Mouse (Mus musculus): Measurements from ENCODE around the gene Slc37a4.
A peak's percentile ranks its signal among the peaks of the same experiment; 100 is the strongest.

DNA sequence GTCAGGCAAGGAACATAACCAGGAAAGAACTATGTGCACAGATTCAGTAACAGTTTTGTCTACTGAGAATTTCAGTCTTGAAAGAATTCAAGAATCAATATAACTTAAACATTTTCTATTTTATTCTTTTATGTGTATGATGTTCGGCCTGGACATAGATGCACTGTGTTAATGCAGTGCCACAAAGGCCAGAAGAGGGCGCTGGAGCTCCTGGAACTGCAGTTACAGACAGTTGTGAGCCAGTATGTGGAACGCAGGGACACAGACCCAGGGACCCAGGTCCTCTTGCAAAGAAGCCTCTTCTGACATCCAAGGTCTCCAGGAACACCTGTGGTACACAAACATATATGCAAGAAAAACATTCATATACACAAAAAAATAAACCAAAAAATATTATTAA lies 32.2 kb upstream of the Slc37a4 start:
- TF ChIP-seq POLR2A (IDR thresholded peaks at IDR 0.05; ENCODE audit: insufficient read depth, low read depth, low read length) (no peak), CTCF (IDR thresholded peaks at IDR 0.05) (peak; percentile 58)
